Mouse (Mus musculus) embryonic facial prominence, embryonic 14.5 days (tissue): ENCODE measurements around the gene Zfp91. TPM values are rescaled to one million over a fixed set of nuclear protein-coding genes. Genes with fewer than 3 reads are reported as not detected.

Experiments used
- ATAC-seq: fragments of 200-750 bp; cut with Nextera tagmentation; 2 replicates; pipeline ENCODE4 v1.8.0; 2017; ENCODE audit warnings: low read depth, moderate number of reproducible peaks, moderate TSS enrichment
- DNase-seq: peaks from one replicate; pipeline ENCODE4 v3.0.0-alpha.2; 2015; ENCODE audit warnings: low spot score
- H3K27ac ChIP-seq: fragments of 300-500 bp; sonication (generic); replicated peaks from 2 replicates; pipeline ENCODE4 v1.5.1; 2014; ENCODE audit warnings: low read depth, mild to moderate bottlenecking, low read length, moderate library complexity
- H3K27me3 ChIP-seq: fragments of 300-500 bp; sonication (generic); replicated peaks from 2 replicates; pipeline ENCODE4 v1.6.1; 2014; ENCODE audit warnings: low read length; ENCODE audit not compliant: control insufficient read depth, insufficient read depth
- H3K36me3 ChIP-seq: fragments of 300-500 bp; sonication (generic); 2 replicates; pipeline ENCODE4 v1.6.1; 2014; ENCODE audit warnings: low read length, mixed read lengths; ENCODE audit not compliant: control insufficient read depth, insufficient read depth
- H3K4me1 ChIP-seq: fragments of 300-500 bp; sonication (generic); 2 replicates; pipeline ENCODE4 v1.6.1; 2014; ENCODE audit warnings: antibody characterized with exemption, low read length; ENCODE audit not compliant: control insufficient read depth, insufficient read depth
- H3K4me2 ChIP-seq: fragments of 300-500 bp; sonication (generic); 2 replicates; pipeline ENCODE4 v1.6.1; 2014; ENCODE audit warnings: low read depth, mild to moderate bottlenecking, low read length, moderate library complexity, mixed read lengths
- H3K4me3 ChIP-seq: fragments of 300-500 bp; sonication (generic); 2 replicates; pipeline ENCODE4 v1.5.1; 2014; ENCODE audit warnings: low read depth, mild to moderate bottlenecking, low read length
- H3K9ac ChIP-seq: fragments of 300-500 bp; sonication (generic); 2 replicates; pipeline ENCODE4 v1.6.1; 2014; ENCODE audit warnings: low read depth, mild to moderate bottlenecking, low read length, moderate library complexity, mixed read lengths
- H3K9me3 ChIP-seq: fragments of 300-500 bp; sonication (generic); 2 replicates; pipeline ENCODE4 v1.6.1; 2016; ENCODE audit warnings: low read length; ENCODE audit not compliant: control insufficient read depth
- WGBS: fragments of 180-500 bp; shearing (Covaris S2); extraction: QIAGEN DNeasy Blood & Tissue Kit; methylation state at CpG from one replicate; pipeline ENCODE4 v1.1.7; 2014; 5-methylcytosine and 5-hydroxymethylcytosine counted together
- polyA plus RNA-seq: library from polyadenylated mRNA; unstranded; fragments of >200 nt; fragmentation: Nextera tagmentation; extraction: Ambion mirVana; gene quantifications from 2 replicates; pipeline ENCODE4 v1.2.1, GENCODE M21; 2014

The Zfp91 gene
- polyA plus RNA-seq, 1 experiment from 2014 or later, result 10.1 TPM

DNA sequence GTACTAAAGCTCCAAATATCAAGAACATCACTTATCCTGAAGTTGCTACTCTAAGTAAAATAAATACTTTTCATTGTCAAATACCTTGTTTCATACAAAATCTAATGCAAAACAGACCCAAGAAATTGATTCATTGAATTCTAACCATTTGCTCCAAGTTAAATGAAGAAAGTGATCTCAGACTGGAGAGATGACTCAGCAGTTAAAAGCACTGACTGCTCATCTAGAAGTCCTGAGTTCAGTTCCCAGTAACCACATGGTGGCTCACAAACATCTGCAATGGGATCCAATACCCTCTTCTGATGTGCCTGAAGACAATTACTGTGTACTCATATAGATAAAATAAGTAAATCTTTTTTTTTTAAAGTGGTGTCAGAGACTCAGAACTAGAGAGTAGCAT, 15.5 kb downstream of the Zfp91 start:
- H3K9ac ChIP-seq, result no peak overlapping the region
- H3K27me3 ChIP-seq, result no peaks in the 10 kb centered on the region
- H3K36me3 ChIP-seq, result peaks cover 24% of the 10 kb centered on the region
- ATAC-seq (no peak), DNase-seq (no peak)
- H3K4me2 ChIP-seq, result no peak overlapping the region
- H3K9me3 ChIP-seq, result no peaks in the 10 kb centered on the region
- no peaks in the 10 kb centered on the region for H3K4me1 ChIP-seq
- no peak overlapping the region for H3K27ac ChIP-seq
- no peak overlapping the region for H3K4me3 ChIP-seq

DNA sequence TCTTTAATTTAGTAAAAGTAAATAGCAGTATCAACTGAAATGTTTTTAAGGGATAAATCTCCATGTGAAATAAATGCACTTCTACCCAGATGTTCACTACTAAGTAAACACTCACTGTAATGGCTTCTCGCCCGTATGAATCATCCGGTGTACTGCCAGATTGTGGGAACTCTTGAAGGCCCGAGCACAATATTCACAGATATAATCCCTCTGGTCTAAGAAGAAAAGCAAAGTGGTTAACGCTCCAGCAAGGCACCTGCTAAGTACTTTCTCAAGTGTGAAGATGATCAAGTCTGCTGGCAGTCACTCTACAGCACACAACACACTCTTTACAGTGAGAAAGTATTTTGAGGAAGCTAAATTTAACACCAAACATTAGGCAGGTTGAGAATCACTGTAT, 25.0 kb downstream of the Zfp91 start:
- no peaks in the 10 kb centered on the region for H3K4me1 ChIP-seq
- H3K36me3 ChIP-seq, result peaks cover 74% of the 10 kb centered on the region
- H3K9me3 ChIP-seq, result no peaks in the 10 kb centered on the region
- ATAC-seq (no peak), DNase-seq (no peak)
- H3K9ac ChIP-seq, result no peak overlapping the region
- WGBS, result 92% methylated on average over 5 of the region's 5 CpGs
- H3K27ac ChIP-seq, result no peak overlapping the region
- no peak overlapping the region for H3K4me3 ChIP-seq
- H3K27me3 ChIP-seq, result no peaks in the 10 kb centered on the region
- H3K4me2 ChIP-seq, result no peak overlapping the region

- Histone ChIP-seq H3K4me2 (no peak within 1 kb of the TSS), H3K4me1 (no peaks in the 10 kb centered on the region), H3K27ac (no peak within 1 kb of the TSS), H3K36me3 (peaks cover 71% of the 10 kb centered on the region), H3K9ac (no peak within 1 kb of the TSS), H3K27me3 (no peaks in the 10 kb centered on the region), H3K9me3 (no peaks in the 10 kb centered on the region), H3K4me3 (no peak within 1 kb of the TSS)
- 70% methylated on average over 7 of the region's 7 CpGs for WGBS
- ATAC-seq (no peak), DNase-seq (no peak)
Observed at GRCm38 (mm10) chr19:12765308-12765707, 30.6 kb downstream of the Zfp91 start, which contains the start of gene Cntf. TSS of gene Cntf (minus strand) at chr19:12765632.

GRCm38 (mm10) chr19:12762212-12763130, 33.5 kb downstream of the Zfp91 start:
- Histone ChIP-seq H3K4me3 (no peak overlapping the region), H3K9ac (no peak overlapping the region), H3K27me3 (no peaks in the 10 kb centered on the region), H3K9me3 (no peaks in the 10 kb centered on the region), H3K36me3 (peaks cover 44% of the 10 kb centered on the region), H3K4me1 (no peaks in the 10 kb centered on the region), H3K4me2 (no peak overlapping the region), H3K27ac (no peak overlapping the region)
- ATAC-seq (no peak), DNase-seq (no peak)
- 64% methylated on average over 2 of the region's 2 CpGs for WGBS

- Histone ChIP-seq H3K36me3 (peaks cover 23% of the 10 kb centered on the region), H3K4me3 (no peak overlapping the region), H3K27me3 (no peaks in the 10 kb centered on the region), H3K4me1 (no peaks in the 10 kb centered on the region), H3K9me3 (no peaks in the 10 kb centered on the region), H3K4me2 (no peak overlapping the region), H3K27ac (no peak overlapping the region), H3K9ac (no peak overlapping the region)
- peak; percentile 12 for DNase-seq
- WGBS, result 68% methylated on average over 2 of the region's 2 CpGs
- no peak for ATAC-seq
Observed at GRCm38 (mm10) chr19:12759656-12760055, 36.3 kb downstream of the Zfp91 start.

- Histone ChIP-seq H3K9me3 (no peaks in the 10 kb centered on the region), H3K4me2 (no peak overlapping the region), H3K27me3 (no peaks in the 10 kb centered on the region), H3K27ac (no peak overlapping the region), H3K9ac (no peak overlapping the region), H3K36me3 (peaks cover 18% of the 10 kb centered on the region), H3K4me1 (no peaks in the 10 kb centered on the region), H3K4me3 (no peak overlapping the region)
- ATAC-seq (no peak), DNase-seq (no peak)
- 77% methylated on average over 1 of the region's 1 CpGs for WGBS
Observed at GRCm38 (mm10) chr19:12758936-12759478, 36.9 kb downstream of the Zfp91 start.

DNA sequence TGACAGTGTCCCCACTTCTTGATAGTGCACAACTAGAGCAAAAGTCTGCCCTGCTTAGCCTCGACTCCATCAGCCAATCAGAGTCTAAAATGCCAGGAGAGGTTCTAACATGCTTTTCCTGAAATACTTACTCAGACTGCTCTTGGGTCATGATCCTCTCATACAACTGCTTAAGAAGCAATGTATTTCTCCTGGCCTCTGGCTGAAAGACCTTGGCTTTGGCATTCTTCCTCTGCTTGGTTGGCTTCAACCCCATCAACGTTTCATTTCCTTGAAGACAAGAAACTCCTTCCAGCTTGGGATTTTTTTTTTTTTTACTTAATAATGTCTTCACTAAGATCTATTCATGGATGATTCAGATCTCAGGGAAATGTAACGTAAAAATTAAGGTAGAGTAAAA, 39.6 kb downstream of the Zfp91 start:
- H3K9ac ChIP-seq, result no peak overlapping the region
- H3K27me3 ChIP-seq, result no peaks in the 10 kb centered on the region
- H3K4me3 ChIP-seq, result no peak overlapping the region
- no peaks in the 10 kb centered on the region for H3K4me1 ChIP-seq
- H3K9me3 ChIP-seq, result no peaks in the 10 kb centered on the region
- DNase-seq (no peak), ATAC-seq (no peak)
- H3K4me2 ChIP-seq, result no peak overlapping the region
- 78% methylated on average over 3 of the region's 3 CpGs for WGBS
- no peaks in the 10 kb centered on the region for H3K36me3 ChIP-seq
- no peak overlapping the region for H3K27ac ChIP-seq

DNA sequence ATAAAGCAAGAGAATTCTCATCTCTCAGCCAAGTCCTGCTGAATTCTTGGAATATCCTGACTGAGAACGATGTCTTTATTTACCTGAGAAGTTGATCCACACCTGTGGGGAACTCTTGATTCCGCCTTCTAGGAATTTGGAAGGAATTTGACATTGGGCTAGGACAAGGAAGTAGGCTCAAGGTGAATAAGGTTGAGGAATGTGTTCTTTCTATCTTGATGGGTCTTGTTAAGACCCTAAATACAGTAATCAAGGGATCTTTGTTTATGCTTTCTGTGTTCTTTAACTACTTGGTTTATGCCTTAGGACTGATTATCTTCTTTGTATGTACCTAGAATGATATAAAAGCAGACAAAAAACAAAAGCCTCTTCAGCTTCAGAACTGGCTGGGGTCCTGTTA, 64.0 kb downstream of the Zfp91 start:
- no peaks in the 10 kb centered on the region for H3K36me3 ChIP-seq
- 88% methylated on average over 2 of the region's 2 CpGs for WGBS
- no peaks in the 10 kb centered on the region for H3K27me3 ChIP-seq
- no peaks in the 10 kb centered on the region for H3K4me1 ChIP-seq
- H3K27ac ChIP-seq, result no peak overlapping the region
- no peaks in the 10 kb centered on the region for H3K9me3 ChIP-seq
- H3K9ac ChIP-seq, result no peak overlapping the region
- ATAC-seq, result no peak
- H3K4me3 ChIP-seq, result no peak overlapping the region
- DNase-seq, result no peak
- H3K4me2 ChIP-seq, result no peak overlapping the region

DNA sequence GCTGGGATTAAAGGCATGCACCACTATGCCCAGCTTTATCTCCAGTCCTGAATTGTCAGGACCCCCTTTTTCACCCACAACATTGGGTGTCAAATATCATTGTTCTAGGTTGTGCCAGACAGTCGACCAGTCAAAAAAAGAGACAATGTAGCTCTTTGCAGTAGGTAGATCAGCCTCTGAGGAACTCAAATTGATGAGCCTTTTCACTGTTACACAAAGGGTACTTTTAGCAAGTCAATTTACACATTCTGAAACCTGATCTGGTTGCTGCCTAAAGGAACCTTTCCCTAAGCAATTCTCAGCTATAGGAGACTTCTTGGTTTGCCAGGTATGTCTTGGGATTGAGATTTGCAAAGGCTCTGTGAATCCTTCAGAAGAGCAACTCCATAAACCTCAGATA, 64.9 kb downstream of the Zfp91 start:
- Histone ChIP-seq H3K4me3 (no peak overlapping the region), H3K4me1 (no peaks in the 10 kb centered on the region), H3K4me2 (no peak overlapping the region), H3K27me3 (no peaks in the 10 kb centered on the region), H3K9ac (no peak overlapping the region), H3K9me3 (no peaks in the 10 kb centered on the region), H3K36me3 (no peaks in the 10 kb centered on the region), H3K27ac (no peak overlapping the region)
- ATAC-seq, result no peak
- no peak for DNase-seq
- whole genome bisulfite sequencing, result 85% methylated on average over 1 of the region's 1 CpGs
